Comparison of ENCODE assay signal across 16 mouse cellular contexts in genomic region chr17:53456152-53456551, GRCm38 (mm10). TPM values are rescaled to one million over a fixed set of nuclear protein-coding genes. Genes with fewer than 3 reads are reported as not detected.
"Had no signal": no experiment of that assay in that cellular context is flagged by ENCODE, and none has a peak within 500 bp of the region (broad histone marks: within the 10 kb centered on the region; RNA-seq: fewer than 3 reads in every experiment).

No protein-coding gene starts in this region.

- DNase-seq: liver, postnatal 0 days; lung, embryonic 14.5 days; lung, postnatal 10 days; lung, postnatal 4 days; midbrain, embryonic 14.5 days; right cerebral cortex, postnatal 14 days; thymus, adult 2 months; thymus, postnatal 25 days; thymus, postnatal 4 days had no signal

- H3K9me3 ChIP-seq: midbrain, embryonic 10.5 days; neural tube, embryonic 12.5 days; stomach, embryonic 15.5 days had no signal

- H3K36me3 ChIP-seq: midbrain, embryonic 10.5 days; midbrain, embryonic 12.5 days; neural tube, embryonic 12.5 days; stomach, embryonic 15.5 days had no signal

- H3K9ac ChIP-seq: liver, postnatal 0 days; lung, embryonic 14.5 days; midbrain, embryonic 12.5 days; neural tube, embryonic 12.5 days; stomach, embryonic 15.5 days had no signal

- H3K27me3 ChIP-seq: midbrain, embryonic 12.5 days; neural tube, embryonic 12.5 days; stomach, embryonic 15.5 days had no signal

- H3K4me1 ChIP-seq: midbrain, embryonic 10.5 days; midbrain, embryonic 12.5 days; neural tube, embryonic 12.5 days; stomach, embryonic 15.5 days had no signal

- H3K27ac ChIP-seq: midbrain, embryonic 10.5 days; midbrain, embryonic 12.5 days; neural tube, embryonic 12.5 days; stomach, embryonic 15.5 days; stomach, postnatal 0 days had no signal

- H3K4me3 ChIP-seq: midbrain, embryonic 10.5 days; midbrain, embryonic 12.5 days; myocyte; neural tube, embryonic 12.5 days; stomach, embryonic 15.5 days had no signal

RNA-seq across cellular contexts. Expression of gene Efhb, which starts 7.0 kb away (rescaled TPM):
- total RNA-seq: megakaryocyte-erythroid progenitor cell, adult 5-6 weeks had no signal
